Mouse (Mus musculus): ENCODE results near the gene Zbbx. TPM values are rescaled to one million over a fixed set of nuclear protein-coding genes. Genes with fewer than 3 reads are reported as not detected.

The Zbbx gene
- not detected for polyA plus RNA-seq (2017; shearing (Covaris generic))

GRCm38 (mm10) chr3:75164838-75165496 lies at the start of gene Zbbx:
Gene Zbbx, minus strand, starts transcription at chr3:75165034.
- ATAC-seq = peak; percentile 72

- ATAC-seq = peak; percentile 81
Measured at GRCm38 (mm10) chr3:75202808-75203503, 38.1 kb upstream of the Zbbx start.

- ATAC-seq = no peak
Measured at GRCm38 (mm10) chr3:75182606-75183005, 17.8 kb upstream of the Zbbx start.

GRCm38 (mm10) chr3:75141876-75142275 lies 23.0 kb downstream of the Zbbx start:
- no peak for ATAC-seq

- ATAC-seq = no peak
Measured at GRCm38 (mm10) chr3:75104867-75105266, 60.0 kb downstream of the Zbbx start.

GRCm38 (mm10) chr3:75085762-75086161 lies 79.1 kb downstream of the Zbbx start:
- no peak for ATAC-seq

- no peak for ATAC-seq
Measured at GRCm38 (mm10) chr3:75078906-75079305, 85.9 kb downstream of the Zbbx start.

- ATAC-seq = no peak
Measured at GRCm38 (mm10) chr3:75009701-75010100, 155.1 kb downstream of the Zbbx start.

Other genes starting within 250 kb of the Zbbx start
- gene Serpini2, start 105.0 kb upstream of the Zbbx start, polyA plus RNA-seq (2017; shearing (Covaris generic)) = not detected